Mouse (Mus musculus) stomach, postnatal 0 days (tissue): ENCODE measurements at regions not wholly inside any gene's neighbourhood (a gene's known extent, or its start where the extent isn't known, plus 50 kb on each side); places are given as distances from the start of the nearest gene placed in this dataset.

Experiments
- ATAC-seq: fragments of 200-750 bp; cut with Nextera tagmentation; 2 replicates; pipeline ENCODE4 v1.8.0; 2017; ENCODE audit not compliant: low FRiP score, low TSS enrichment
- DNase-seq: peaks from one replicate; pipeline ENCODE4 v3.0.0-alpha.2; 2016; ENCODE audit warnings: low spot score
- H3K27ac ChIP-seq: fragments of 300-500 bp; sonication (generic); replicated peaks from 2 replicates; pipeline ENCODE4 v1.5.1; 2014; ENCODE audit warnings: mild to moderate bottlenecking, control low read depth
- H3K27me3 ChIP-seq: fragments of 300-500 bp; sonication (generic); 2 replicates; pipeline ENCODE4 v1.6.1; 2014; ENCODE audit warnings: low read length; ENCODE audit not compliant: control insufficient read depth, insufficient read depth
- H3K36me3 ChIP-seq: fragments of 300-500 bp; sonication (generic); 2 replicates; pipeline ENCODE4 v1.6.1; 2014; ENCODE audit warnings: low read length, mixed read lengths; ENCODE audit not compliant: control insufficient read depth, insufficient read depth
- H3K4me1 ChIP-seq: fragments of 300-500 bp; sonication (generic); replicated peaks from 2 replicates; pipeline ENCODE4 v1.6.1; 2014; ENCODE audit warnings: antibody characterized with exemption; ENCODE audit not compliant: control insufficient read depth, insufficient read depth
- H3K4me2 ChIP-seq: fragments of 300-500 bp; sonication (generic); replicated peaks from 2 replicates; pipeline ENCODE4 v1.6.1; 2014; ENCODE audit warnings: low read depth, mild to moderate bottlenecking, control low read depth, moderate library complexity
- H3K4me3 ChIP-seq: fragments of 300-500 bp; sonication (generic); 2 replicates; pipeline ENCODE4 v1.5.1; 2014; ENCODE audit warnings: low read depth, low read length, control low read depth
- H3K9ac ChIP-seq: fragments of 300-500 bp; sonication (generic); 2 replicates; pipeline ENCODE4 v1.6.1; 2014; ENCODE audit warnings: mild to moderate bottlenecking, low read length, control low read depth, mixed read lengths
- H3K9me3 ChIP-seq: fragments of 300-500 bp; sonication (generic); 2 replicates; pipeline ENCODE4 v1.6.1; 2016; ENCODE audit warnings: low read length; ENCODE audit not compliant: control insufficient read depth
- CTCF ChIP-seq: IDR thresholded peaks from 2 replicates; pipeline ENCODE4 v1.5.1; 2016; ENCODE audit warnings: antibody characterized with exemption, low read depth, mild to moderate bottlenecking, moderate library complexity
- EP300 ChIP-seq: optimal IDR thresholded peaks from 2 replicates; pipeline ENCODE3; 2016; ENCODE audit warnings: antibody characterized with exemption
- WGBS: fragments of 180-500 bp; shearing (Covaris S2); extraction: QIAGEN DNeasy Blood & Tissue Kit; methylation state at CpG from one replicate; pipeline ENCODE4 v1.1.7; 2014; 5-methylcytosine and 5-hydroxymethylcytosine counted together

DNA sequence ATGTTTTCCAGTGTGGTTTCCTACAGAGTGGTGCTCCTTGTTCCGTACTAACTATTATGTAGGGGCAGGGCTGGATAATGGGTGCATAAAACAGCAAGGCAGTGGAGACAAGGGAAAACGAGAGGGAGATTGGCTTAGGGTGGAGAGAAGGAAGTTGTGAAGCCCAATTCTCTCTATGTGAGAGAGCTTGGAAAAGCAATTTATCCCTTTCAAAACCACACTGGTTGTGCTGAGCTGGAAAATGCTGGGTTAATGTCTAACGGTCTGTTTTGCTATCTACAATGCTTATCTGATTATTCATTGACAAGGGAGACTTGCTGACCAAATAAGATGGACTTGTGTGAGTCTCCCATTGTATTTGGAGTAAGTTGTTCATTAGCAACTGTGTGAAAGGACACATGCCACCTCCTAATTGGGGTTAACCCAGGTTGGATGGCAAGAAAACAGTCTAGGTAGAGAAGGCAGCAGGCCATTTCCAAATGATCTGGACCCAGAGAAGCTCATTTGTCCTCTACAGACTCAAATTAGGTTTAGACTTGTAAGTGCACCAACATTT, 234.9 kb upstream of the Nr5a2 start:
- Histone ChIP-seq H3K36me3 (no peaks in the 10 kb centered on the region), H3K9ac (no peak overlapping the region), H3K4me1 (no peaks in the 10 kb centered on the region), H3K4me2 (no peak overlapping the region), H3K27ac (no peak overlapping the region), H3K27me3 (no peaks in the 10 kb centered on the region), H3K4me3 (no peak overlapping the region), H3K9me3 (no peaks in the 10 kb centered on the region)
- DNase-seq = no peak
- 69% methylated on average over 3 of the region's 3 CpGs for WGBS
- TF ChIP-seq CTCF (no peak), EP300 (no peak)
- ATAC-seq = no peak

GRCm38 (mm10) chr1:137178231-137178630, 218.0 kb upstream of the Nr5a2 start:
- ATAC-seq (no peak), DNase-seq (no peak)
- Histone ChIP-seq H3K27me3 (no peaks in the 10 kb centered on the region), H3K4me3 (no peak overlapping the region), H3K4me1 (no peaks in the 10 kb centered on the region), H3K4me2 (no peak overlapping the region), H3K27ac (no peak overlapping the region), H3K36me3 (no peaks in the 10 kb centered on the region), H3K9ac (no peak overlapping the region), H3K9me3 (no peaks in the 10 kb centered on the region)
- 95% methylated on average over 4 of the region's 4 CpGs for WGBS
- TF ChIP-seq CTCF = no peak
- TF ChIP-seq EP300 = no peak

DNA sequence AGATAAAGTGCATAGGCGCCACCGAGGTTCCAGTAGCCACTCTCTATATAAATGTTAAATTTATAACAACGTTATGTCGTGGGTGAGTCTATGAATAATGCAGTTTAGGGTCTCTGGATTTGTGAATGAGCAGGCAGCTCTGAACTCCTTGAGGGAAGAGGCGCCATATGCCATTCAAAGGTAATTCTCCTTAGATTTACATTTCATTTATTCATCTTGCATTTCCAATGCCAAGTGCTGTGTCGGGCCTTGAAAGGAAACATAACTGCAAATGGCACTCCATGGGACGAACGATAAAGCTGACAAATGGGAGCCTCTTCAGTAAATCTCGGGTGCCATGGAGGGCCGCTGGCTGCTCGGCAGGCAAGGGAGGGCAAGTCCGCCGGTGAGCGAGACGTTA, 216.4 kb upstream of the Nr5a2 start:
- WGBS = 79% methylated on average over 15 of the region's 15 CpGs
- TF ChIP-seq CTCF = no peak
- TF ChIP-seq EP300 = no peak
- no peak for ATAC-seq

GRCm38 (mm10) chr1:137174081-137174480, 213.8 kb upstream of the Nr5a2 start:
- H3K27me3 ChIP-seq = no peaks in the 10 kb centered on the region
- H3K9ac ChIP-seq = no peak overlapping the region
- no peak for ATAC-seq
- 67% methylated on average over 5 of the region's 5 CpGs for WGBS
- no peak for DNase-seq
- H3K36me3 ChIP-seq = no peaks in the 10 kb centered on the region
- TF ChIP-seq EP300 (no peak), CTCF (no peak)
- H3K4me1 ChIP-seq = no peaks in the 10 kb centered on the region
- H3K4me2 ChIP-seq = no peak overlapping the region
- H3K4me3 ChIP-seq = no peak overlapping the region
- H3K9me3 ChIP-seq = no peaks in the 10 kb centered on the region
- no peak overlapping the region for H3K27ac ChIP-seq

More for the DNA sequence above, 216.4 kb upstream of the Nr5a2 start:
- Histone ChIP-seq H3K4me2 (no peak overlapping the region), H3K9ac (no peak overlapping the region), H3K4me3 (no peak overlapping the region), H3K4me1 (no peaks in the 10 kb centered on the region), H3K27me3 (no peaks in the 10 kb centered on the region), H3K27ac (no peak overlapping the region), H3K9me3 (no peaks in the 10 kb centered on the region), H3K36me3 (no peaks in the 10 kb centered on the region)
- DNase-seq = no peak

- no peak overlapping the region for H3K4me3 ChIP-seq
- 62% methylated on average over 6 of the region's 6 CpGs for WGBS
- no peaks in the 10 kb centered on the region for H3K4me1 ChIP-seq
- no peaks in the 10 kb centered on the region for H3K27me3 ChIP-seq
- TF ChIP-seq CTCF = no peak
- no peak for TF ChIP-seq EP300
- H3K9me3 ChIP-seq = no peaks in the 10 kb centered on the region
- ATAC-seq (no peak), DNase-seq (no peak)
- H3K9ac ChIP-seq = no peak overlapping the region
- H3K36me3 ChIP-seq = no peaks in the 10 kb centered on the region
- H3K4me2 ChIP-seq = no peak overlapping the region
- no peak overlapping the region for H3K27ac ChIP-seq
Measured at GRCm38 (mm10) chr1:137172128-137172527, 211.9 kb upstream of the Nr5a2 start.

- Histone ChIP-seq H3K9me3 (no peaks in the 10 kb centered on the region), H3K4me1 (no peaks in the 10 kb centered on the region), H3K27ac (no peak overlapping the region), H3K27me3 (no peaks in the 10 kb centered on the region), H3K4me2 (no peak overlapping the region), H3K4me3 (no peak overlapping the region), H3K36me3 (no peaks in the 10 kb centered on the region), H3K9ac (no peak overlapping the region)
- TF ChIP-seq CTCF (no peak), EP300 (no peak)
- 46% methylated on average over 5 of the region's 5 CpGs for WGBS
- ATAC-seq (no peak), DNase-seq (no peak)
Measured at GRCm38 (mm10) chr1:137171451-137171850, 211.2 kb upstream of the Nr5a2 start.
